Mouse (Mus musculus): ENCODE results near the gene Anxa1. TPM values are rescaled to one million over a fixed set of nuclear protein-coding genes. Genes with fewer than 3 reads are reported as not detected.

The Anxa1 gene
- total RNA-seq (2014; fragmentation: Nextera tagmentation), result 8.8 and 23.1 TPM in 2 replicates
- total RNA-seq (2017), result 30.3 and 47.8 TPM in 2 replicates

- ATAC-seq (replicated peaks; ENCODE audit: low FRiP score, low TSS enrichment, poor library complexity, severe bottlenecking), result peak; percentile 65
These were observed at the start of gene Anxa1 for GRCm38 (mm10) chr19:20390455-20390994. TSS of gene Anxa1 (minus strand) at chr19:20390944.

GRCm38 (mm10) chr19:20437043-20437442, 46.3 kb upstream of the Anxa1 start:
- ATAC-seq (replicated peaks; ENCODE audit: low FRiP score, low TSS enrichment, poor library complexity, severe bottlenecking), result no peak

GRCm38 (mm10) chr19:20434541-20434940, 43.8 kb upstream of the Anxa1 start:
- peak; percentile 85 for ATAC-seq (replicated peaks; ENCODE audit: low FRiP score, low TSS enrichment, poor library complexity, severe bottlenecking)

GRCm38 (mm10) chr19:20433966-20434365, 43.2 kb upstream of the Anxa1 start:
- ATAC-seq (replicated peaks; ENCODE audit: low FRiP score, low TSS enrichment, poor library complexity, severe bottlenecking), result no peak

GRCm38 (mm10) chr19:20426443-20427161, 35.9 kb upstream of the Anxa1 start:
- no peak for ATAC-seq (replicated peaks; ENCODE audit: low FRiP score, low TSS enrichment, poor library complexity, severe bottlenecking)

- ATAC-seq (replicated peaks; ENCODE audit: low FRiP score, low TSS enrichment, poor library complexity, severe bottlenecking), result no peak
These were observed 20.5 kb upstream of the Anxa1 start for GRCm38 (mm10) chr19:20411276-20411675.

GRCm38 (mm10) chr19:20409541-20410528, 19.1 kb upstream of the Anxa1 start:
- no peak for ATAC-seq (replicated peaks; ENCODE audit: low FRiP score, low TSS enrichment, poor library complexity, severe bottlenecking)

- no peak for ATAC-seq (replicated peaks; ENCODE audit: low FRiP score, low TSS enrichment, poor library complexity, severe bottlenecking)
These were observed 15.7 kb upstream of the Anxa1 start for GRCm38 (mm10) chr19:20406475-20406874.

- no peak for ATAC-seq (replicated peaks; ENCODE audit: low FRiP score, low TSS enrichment, poor library complexity, severe bottlenecking)
These were observed 14.3 kb upstream of the Anxa1 start for GRCm38 (mm10) chr19:20405015-20405414.

GRCm38 (mm10) chr19:20403740-20404139, 13.0 kb upstream of the Anxa1 start:
- no peak for ATAC-seq (replicated peaks; ENCODE audit: low FRiP score, low TSS enrichment, poor library complexity, severe bottlenecking)

GRCm38 (mm10) chr19:20403219-20403618, 12.5 kb upstream of the Anxa1 start:
- no peak for ATAC-seq (replicated peaks; ENCODE audit: low FRiP score, low TSS enrichment, poor library complexity, severe bottlenecking)

- ATAC-seq (replicated peaks; ENCODE audit: low FRiP score, low TSS enrichment, poor library complexity, severe bottlenecking), result no peak
These were observed 11.9 kb upstream of the Anxa1 start for GRCm38 (mm10) chr19:20402516-20403200.

GRCm38 (mm10) chr19:20401961-20402360, 11.2 kb upstream of the Anxa1 start:
- ATAC-seq (replicated peaks; ENCODE audit: low FRiP score, low TSS enrichment, poor library complexity, severe bottlenecking), result no peak

GRCm38 (mm10) chr19:20399187-20399586, 8.4 kb upstream of the Anxa1 start:
- no peak for ATAC-seq (replicated peaks; ENCODE audit: low FRiP score, low TSS enrichment, poor library complexity, severe bottlenecking)

GRCm38 (mm10) chr19:20397092-20397491, 6.3 kb upstream of the Anxa1 start:
- no peak for ATAC-seq (replicated peaks; ENCODE audit: low FRiP score, low TSS enrichment, poor library complexity, severe bottlenecking)

GRCm38 (mm10) chr19:20393556-20394274, 3.0 kb upstream of the Anxa1 start:
- ATAC-seq (replicated peaks; ENCODE audit: low FRiP score, low TSS enrichment, poor library complexity, severe bottlenecking), result no peak

GRCm38 (mm10) chr19:20389723-20390122, 1.0 kb downstream of the Anxa1 start:
- ATAC-seq (replicated peaks; ENCODE audit: low FRiP score, low TSS enrichment, poor library complexity, severe bottlenecking), result 0 out of 2 replicates have a peak, but pooled peaks have one; percentile 41

- peak; percentile 50; the same call in 1 of the 2 replicates for ATAC-seq (replicated peaks; ENCODE audit: low FRiP score, low TSS enrichment, poor library complexity, severe bottlenecking)
These were observed 1.5 kb downstream of the Anxa1 start for GRCm38 (mm10) chr19:20389245-20389644.

GRCm38 (mm10) chr19:20388276-20388675, 2.5 kb downstream of the Anxa1 start:
- no peak for ATAC-seq (replicated peaks; ENCODE audit: low FRiP score, low TSS enrichment, poor library complexity, severe bottlenecking)
